Mouse (Mus musculus) CH12.LX (cell line): Measurements from ENCODE around the gene Trim66.

Experiments used
- MAZ ChIP-seq: IDR thresholded peaks from 2 replicates; pipeline ENCODE4 v1.6.1; 2012; ENCODE audit warnings: low read depth, mild to moderate bottlenecking, inconsistent platforms, low read length, improper control_type of control experiment, moderate library complexity
- POLR2A ChIP-seq: IDR thresholded peaks from 2 replicates; pipeline ENCODE4 v1.6.1; 2011; ENCODE audit warnings: low read depth, mild to moderate bottlenecking, improper control_type of control experiment, low read length

DNA sequence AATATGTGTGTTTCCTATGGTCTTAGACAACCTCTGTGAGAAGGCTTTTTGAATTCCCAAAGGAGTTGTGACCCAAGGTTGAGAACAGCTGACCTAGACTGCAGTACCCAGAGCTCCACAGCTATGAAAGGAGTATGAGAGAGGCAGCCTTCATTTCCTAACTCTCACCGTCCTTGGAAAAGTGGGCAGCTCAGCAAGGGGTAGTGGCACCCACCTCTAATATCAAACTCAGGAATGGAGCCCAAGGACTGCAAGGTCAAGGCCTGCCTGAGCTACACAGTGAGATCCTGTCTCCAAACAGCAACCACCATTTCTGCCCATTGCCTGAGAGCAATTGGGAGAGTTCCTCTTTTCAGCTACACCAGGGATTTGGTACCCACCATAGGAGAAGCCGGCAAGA, 21.8 kb upstream of the Trim66 start:
- TF ChIP-seq MAZ (no peak), POLR2A (no peak)
